Mouse (Mus musculus) intestine, embryonic 15.5 days (tissue): ENCODE results near the gene Crispld2. TPM values are rescaled to one million over a fixed set of nuclear protein-coding genes. Genes with fewer than 3 reads are reported as not detected.
A peak's percentile ranks its signal among the peaks of the same experiment; 100 is the strongest.

Source experiments
- ATAC-seq: fragments of 200-750 bp; cut with Nextera tagmentation; 2 replicates; pipeline ENCODE4 v1.8.0; 2017; ENCODE audit warnings: moderate TSS enrichment, moderate library complexity
- H3K27ac ChIP-seq: fragments of 300-500 bp; sonication (generic); 2 replicates; pipeline ENCODE4 v1.5.1; 2015; ENCODE audit warnings: mild to moderate bottlenecking, inconsistent platforms
- H3K27me3 ChIP-seq: fragments of 300-500 bp; sonication (generic); replicated peaks from 2 replicates; pipeline ENCODE4 v1.6.1; 2015; ENCODE audit warnings: inconsistent platforms
- H3K36me3 ChIP-seq: fragments of 300-500 bp; sonication (generic); 2 replicates; pipeline ENCODE4 v1.6.1; 2015; ENCODE audit warnings: inconsistent platforms
- H3K4me1 ChIP-seq: fragments of 300-500 bp; sonication (generic); replicated peaks from 2 replicates; pipeline ENCODE4 v1.6.1; 2015; ENCODE audit warnings: inconsistent platforms
- H3K4me2 ChIP-seq: fragments of 300-500 bp; sonication (generic); replicated peaks from 2 replicates; pipeline ENCODE4 v1.6.1; 2015; ENCODE audit warnings: mild to moderate bottlenecking, inconsistent platforms
- H3K4me3 ChIP-seq: fragments of 300-500 bp; sonication (generic); replicated peaks from 2 replicates; pipeline ENCODE4 v1.5.1; 2015; ENCODE audit warnings: inconsistent platforms
- H3K9ac ChIP-seq: fragments of 300-500 bp; sonication (generic); 2 replicates; pipeline ENCODE4 v1.6.1; 2015; ENCODE audit warnings: inconsistent platforms
- H3K9me3 ChIP-seq: fragments of 300-500 bp; sonication (generic); 2 replicates; pipeline ENCODE4 v1.6.1; 2016; ENCODE audit warnings: inconsistent platforms
- WGBS: fragments of 180-500 bp; shearing (Covaris S2); methylation state at CpG from one replicate; pipeline ENCODE4 v1.1.7; 2015; 5-methylcytosine and 5-hydroxymethylcytosine counted together
- polyA plus RNA-seq: library from polyadenylated mRNA; unstranded; fragments of >200 nt; fragmentation: Nextera tagmentation; extraction: Ambion mirVana; gene quantifications from 2 replicates; pipeline ENCODE4 v1.2.1, GENCODE M21; 2015

Crispld2 gene
- polyA plus RNA-seq, 1 experiment from 2014 or later, result 24.9 TPM

- no peak overlapping the region for H3K27ac ChIP-seq
- WGBS, result 97% methylated on average over 6 of the region's 6 CpGs
- H3K4me3 ChIP-seq, result no peak overlapping the region
- no peaks in the 10 kb centered on the region; the same call in 1 of the 2 replicates for H3K36me3 ChIP-seq
- H3K9ac ChIP-seq, result no peak overlapping the region
- H3K4me2 ChIP-seq, result no peak overlapping the region
- H3K4me1 ChIP-seq, result peaks cover 15% of the 10 kb centered on the region
- no peak for ATAC-seq
- H3K27me3 ChIP-seq, result no peaks in the 10 kb centered on the region
- H3K9me3 ChIP-seq, result no peaks in the 10 kb centered on the region
Observed at GRCm38 (mm10) chr8:120017786-120018185, 25.5 kb downstream of the Crispld2 start.

GRCm38 (mm10) chr8:120018379-120018778, 26.1 kb downstream of the Crispld2 start:
- Histone ChIP-seq H3K4me2 (no peak overlapping the region), H3K4me1 (peaks cover 11% of the 10 kb centered on the region), H3K27ac (no peak overlapping the region), H3K27me3 (no peaks in the 10 kb centered on the region), H3K4me3 (no peak overlapping the region), H3K9ac (no peak overlapping the region), H3K9me3 (no peaks in the 10 kb centered on the region), H3K36me3 (no peaks in the 10 kb centered on the region; the same call in 1 of the 2 replicates)
- 67% methylated on average over 6 of the region's 6 CpGs for WGBS
- no peak for ATAC-seq

GRCm38 (mm10) chr8:120019297-120019696, 27.1 kb downstream of the Crispld2 start:
- Histone ChIP-seq H3K4me1 (peaks cover 4% of the 10 kb centered on the region; the same call in 1 of the 2 replicates), H3K9ac (no peak overlapping the region), H3K4me2 (no peak overlapping the region), H3K27ac (no peak overlapping the region), H3K36me3 (no peaks in the 10 kb centered on the region; the same call in 1 of the 2 replicates), H3K4me3 (no peak overlapping the region), H3K9me3 (no peaks in the 10 kb centered on the region), H3K27me3 (no peaks in the 10 kb centered on the region)
- WGBS, result 74% methylated on average over 5 of the region's 5 CpGs
- no peak for ATAC-seq

- ATAC-seq, result no peak
- H3K4me2 ChIP-seq, result no peak overlapping the region
- H3K9me3 ChIP-seq, result no peaks in the 10 kb centered on the region
- no peak overlapping the region for H3K9ac ChIP-seq
- WGBS, result 77% methylated on average over 7 of the region's 7 CpGs
- no peaks in the 10 kb centered on the region for H3K27me3 ChIP-seq
- H3K36me3 ChIP-seq, result no peaks in the 10 kb centered on the region; the same call in 1 of the 2 replicates
- H3K4me1 ChIP-seq, result no peaks in the 10 kb centered on the region
- no peak overlapping the region for H3K27ac ChIP-seq
- H3K4me3 ChIP-seq, result no peak overlapping the region
Observed at GRCm38 (mm10) chr8:120020298-120020697, 28.1 kb downstream of the Crispld2 start.

- H3K27me3 ChIP-seq, result no peaks in the 10 kb centered on the region
Observed at GRCm38 (mm10) chr8:120026199-120026598, 34.0 kb downstream of the Crispld2 start.

GRCm38 (mm10) chr8:120026991-120027390, 34.8 kb downstream of the Crispld2 start:
- no peaks in the 10 kb centered on the region for H3K36me3 ChIP-seq
- H3K27me3 ChIP-seq, result no peaks in the 10 kb centered on the region
- WGBS, result 77% methylated on average over 6 of the region's 6 CpGs
- ATAC-seq, result no peak
- no peak overlapping the region for H3K27ac ChIP-seq
- H3K9ac ChIP-seq, result no peak overlapping the region
- no peaks in the 10 kb centered on the region for H3K4me1 ChIP-seq
- H3K9me3 ChIP-seq, result no peaks in the 10 kb centered on the region
- no peak overlapping the region for H3K4me2 ChIP-seq
- H3K4me3 ChIP-seq, result no peak overlapping the region

More at GRCm38 (mm10) chr8:120026199-120026598, 34.0 kb downstream of the Crispld2 start:
- H3K36me3 ChIP-seq, result no peaks in the 10 kb centered on the region
- no peaks in the 10 kb centered on the region for H3K4me1 ChIP-seq
- no peak overlapping the region for H3K4me3 ChIP-seq
- no peaks in the 10 kb centered on the region for H3K9me3 ChIP-seq
- no peak overlapping the region for H3K27ac ChIP-seq
- no peak for ATAC-seq
- WGBS, result 89% methylated on average over 5 of the region's 5 CpGs
- H3K4me2 ChIP-seq, result no peak overlapping the region
- no peak overlapping the region for H3K9ac ChIP-seq

- Histone ChIP-seq H3K9ac (no peak overlapping the region), H3K27ac (no peak overlapping the region), H3K4me1 (no peaks in the 10 kb centered on the region), H3K4me2 (no peak overlapping the region), H3K36me3 (no peaks in the 10 kb centered on the region), H3K9me3 (no peaks in the 10 kb centered on the region), H3K4me3 (no peak overlapping the region), H3K27me3 (no peaks in the 10 kb centered on the region)
- no peak for ATAC-seq
- WGBS, result 70% methylated on average over 5 of the region's 5 CpGs
Observed at GRCm38 (mm10) chr8:120030447-120030846, 38.2 kb downstream of the Crispld2 start.

- Histone ChIP-seq H3K4me2 (no peak overlapping the region), H3K4me1 (peaks cover 15% of the 10 kb centered on the region), H3K4me3 (no peak overlapping the region), H3K9ac (no peak overlapping the region), H3K36me3 (no peaks in the 10 kb centered on the region), H3K27ac (no peak overlapping the region), H3K9me3 (no peaks in the 10 kb centered on the region), H3K27me3 (no peaks in the 10 kb centered on the region)
- 87% methylated on average over 5 of the region's 5 CpGs for WGBS
- ATAC-seq, result peak; percentile 74
Observed at GRCm38 (mm10) chr8:120032549-120033208, 40.4 kb downstream of the Crispld2 start.

- peaks cover 15% of the 10 kb centered on the region for H3K4me1 ChIP-seq
- H3K9me3 ChIP-seq, result no peaks in the 10 kb centered on the region
- no peaks in the 10 kb centered on the region for H3K27me3 ChIP-seq
- no peak overlapping the region for H3K4me2 ChIP-seq
- 59% methylated on average over 6 of the region's 6 CpGs for WGBS
- no peak overlapping the region for H3K9ac ChIP-seq
- H3K27ac ChIP-seq, result no peak overlapping the region
- no peak for ATAC-seq
- no peak overlapping the region for H3K4me3 ChIP-seq
- no peaks in the 10 kb centered on the region for H3K36me3 ChIP-seq
Observed at GRCm38 (mm10) chr8:120034471-120034870, 42.2 kb downstream of the Crispld2 start.

GRCm38 (mm10) chr8:120036111-120036510, 43.9 kb downstream of the Crispld2 start:
- ATAC-seq, result no peak
- Histone ChIP-seq H3K27me3 (no peaks in the 10 kb centered on the region), H3K4me2 (no peak overlapping the region), H3K36me3 (no peaks in the 10 kb centered on the region), H3K9me3 (no peaks in the 10 kb centered on the region), H3K4me1 (peaks cover 15% of the 10 kb centered on the region), H3K27ac (no peak overlapping the region), H3K4me3 (no peak overlapping the region), H3K9ac (no peak overlapping the region)
- WGBS, result 11% methylated on average over 9 of the region's 9 CpGs

GRCm38 (mm10) chr8:120036578-120036977, 44.3 kb downstream of the Crispld2 start:
- Histone ChIP-seq H3K27ac (no peak overlapping the region), H3K4me3 (no peak overlapping the region), H3K27me3 (no peaks in the 10 kb centered on the region), H3K4me2 (no peak overlapping the region), H3K9ac (no peak overlapping the region), H3K4me1 (peaks cover 15% of the 10 kb centered on the region), H3K36me3 (no peaks in the 10 kb centered on the region), H3K9me3 (no peaks in the 10 kb centered on the region)
- no peak for ATAC-seq
- WGBS, result 64% methylated on average over 4 of the region's 4 CpGs

GRCm38 (mm10) chr8:120037199-120037598, 45.0 kb downstream of the Crispld2 start:
- Histone ChIP-seq H3K4me1 (peaks cover 15% of the 10 kb centered on the region), H3K4me3 (no peak overlapping the region), H3K36me3 (no peaks in the 10 kb centered on the region), H3K9me3 (no peaks in the 10 kb centered on the region), H3K4me2 (no peak overlapping the region), H3K27ac (no peak overlapping the region), H3K9ac (no peak overlapping the region), H3K27me3 (no peaks in the 10 kb centered on the region)
- no peak for ATAC-seq
- 63% methylated on average over 15 of the region's 15 CpGs for WGBS

- H3K4me1 ChIP-seq, result peaks cover 15% of the 10 kb centered on the region
- H3K4me3 ChIP-seq, result no peak overlapping the region
- H3K9me3 ChIP-seq, result no peaks in the 10 kb centered on the region
- 79% methylated on average over 8 of the region's 8 CpGs for WGBS
- no peak for ATAC-seq
- no peaks in the 10 kb centered on the region for H3K36me3 ChIP-seq
- no peak overlapping the region for H3K9ac ChIP-seq
- no peak overlapping the region for H3K4me2 ChIP-seq
- H3K27ac ChIP-seq, result no peak overlapping the region
- H3K27me3 ChIP-seq, result no peaks in the 10 kb centered on the region
Observed at GRCm38 (mm10) chr8:120037611-120038010, 45.4 kb downstream of the Crispld2 start.
